Mouse (Mus musculus): ENCODE data around the gene Rtn4rl1.

Gene Rtn4rl1

DNA sequence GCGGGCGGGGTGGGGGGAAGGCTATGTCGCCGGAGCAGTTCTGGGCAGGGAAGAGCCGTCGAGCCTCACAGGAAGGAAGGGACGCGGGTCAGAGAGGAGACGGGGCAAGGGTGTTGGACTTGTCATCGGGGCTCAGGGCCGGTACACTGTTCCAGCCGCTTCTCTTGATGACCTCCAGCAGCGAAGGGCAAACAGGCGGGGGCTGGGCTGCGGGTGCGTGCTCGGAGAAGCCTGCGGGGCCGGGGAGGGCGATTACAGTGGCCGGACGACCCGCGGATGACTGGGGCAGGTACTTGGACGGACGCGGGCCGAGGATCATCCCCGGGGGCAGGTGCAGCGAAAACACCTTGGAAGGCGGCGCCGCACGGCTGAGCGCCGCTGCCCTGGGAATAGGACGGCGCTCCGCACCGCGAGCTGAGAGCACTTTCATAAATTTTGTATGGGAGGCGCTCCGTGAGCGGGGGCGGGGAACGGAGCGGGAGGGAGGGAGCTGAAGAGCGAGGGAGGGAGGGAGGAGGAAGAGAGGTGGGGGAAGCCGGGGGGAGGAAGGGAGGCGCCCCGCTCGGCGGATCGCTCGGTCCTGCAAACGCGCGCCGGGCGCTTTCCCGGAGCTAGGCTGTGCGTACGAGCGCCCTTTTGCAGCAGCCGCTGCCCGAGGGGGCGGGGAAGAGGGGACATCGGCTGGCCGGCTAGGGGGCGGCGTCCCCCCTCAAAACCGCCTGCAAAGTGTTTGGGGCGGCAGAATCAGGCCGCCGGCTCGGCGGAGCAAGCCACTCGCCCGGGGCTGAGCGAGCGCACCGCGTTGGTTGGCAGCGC lies at the start of gene Rtn4rl1:
Gene Rtn4rl1 (plus strand): TSS at position 528 of the 816 bp plus-strand sequence.
- DNase-seq (ENCODE audit: low spot score), result peak; percentile 67

- no peak for DNase-seq (ENCODE audit: low spot score)
These were observed 47.7 kb upstream of the Rtn4rl1 start for GRCm38 (mm10) chr11:75145841-75146240.

GRCm38 (mm10) chr11:75147106-75147845 lies 46.3 kb upstream of the Rtn4rl1 start:
- no peak for DNase-seq (ENCODE audit: low spot score)

DNA sequence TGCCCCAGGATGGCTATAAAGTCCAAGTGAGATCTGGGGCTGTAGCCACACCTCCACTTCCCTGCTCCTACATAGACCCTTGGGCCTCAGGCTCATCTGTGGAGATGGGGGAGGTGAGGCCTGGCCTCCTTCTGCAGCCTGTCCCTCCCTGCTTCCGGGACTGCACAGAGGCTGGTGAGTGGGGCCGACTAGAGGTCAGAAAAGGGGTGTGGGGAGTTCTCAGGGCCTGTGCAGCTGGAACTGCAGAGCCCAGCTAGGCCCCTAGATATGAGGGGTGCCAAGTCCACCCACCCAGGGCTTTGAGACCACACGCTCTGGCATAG lies 45.8 kb upstream of the Rtn4rl1 start:
- no peak for DNase-seq (ENCODE audit: low spot score)

DNA sequence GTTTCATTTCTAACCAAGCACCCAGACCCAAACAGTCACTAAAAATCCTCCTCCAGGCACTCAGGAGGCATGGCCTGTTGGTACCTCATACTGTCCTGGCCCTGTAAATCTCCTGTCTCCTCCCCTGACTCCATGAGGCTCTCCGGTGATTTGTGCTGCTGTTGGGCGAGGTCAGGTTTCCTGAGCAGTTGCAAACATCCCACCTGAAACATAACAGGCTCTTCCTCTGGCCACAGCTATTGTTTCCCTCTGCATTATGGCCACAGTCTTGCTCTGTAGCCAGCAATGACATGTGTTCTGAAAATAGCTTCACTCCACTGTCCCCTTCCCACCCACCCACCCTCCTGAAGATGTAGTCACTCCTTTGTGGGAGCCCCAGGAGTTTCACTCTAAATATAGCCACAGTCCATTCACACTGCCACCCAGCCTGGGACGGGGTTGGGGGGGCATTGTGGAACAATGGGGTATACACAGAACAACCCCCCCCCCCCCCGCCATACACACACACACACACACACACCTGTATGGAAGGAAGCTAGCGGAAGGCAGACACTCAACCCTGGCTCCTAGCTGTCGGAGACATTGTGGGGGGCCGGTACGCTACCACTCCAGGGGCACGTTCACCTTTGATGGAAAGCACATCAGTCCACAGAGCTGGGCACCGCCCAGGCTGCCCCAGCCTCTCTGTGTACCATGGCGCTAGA lies 45.1 kb upstream of the Rtn4rl1 start:
- no peak for DNase-seq (ENCODE audit: low spot score)

DNA sequence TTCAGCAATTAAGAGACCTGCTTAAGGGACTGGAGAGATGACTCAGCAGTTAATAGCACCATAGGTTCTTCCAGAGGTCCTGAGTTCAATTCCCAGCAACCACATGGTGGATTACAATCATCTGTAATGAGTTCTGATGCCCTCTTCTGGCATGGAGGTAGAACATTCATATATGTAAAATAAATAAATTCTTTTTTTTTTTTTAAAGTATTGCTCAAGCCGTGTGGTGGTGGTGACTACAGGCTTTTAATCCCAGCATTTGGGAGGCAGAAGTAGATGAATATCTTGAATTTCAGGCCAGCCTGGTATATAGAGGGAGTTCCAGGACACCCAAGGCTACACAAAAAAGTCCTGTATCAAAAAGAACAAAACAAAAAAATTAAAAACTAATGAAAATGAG lies 43.2 kb upstream of the Rtn4rl1 start:
- DNase-seq (ENCODE audit: low spot score), result no peak

- no peak for DNase-seq (ENCODE audit: low spot score)
These were observed 40.7 kb upstream of the Rtn4rl1 start for GRCm38 (mm10) chr11:75152603-75153557.

DNA sequence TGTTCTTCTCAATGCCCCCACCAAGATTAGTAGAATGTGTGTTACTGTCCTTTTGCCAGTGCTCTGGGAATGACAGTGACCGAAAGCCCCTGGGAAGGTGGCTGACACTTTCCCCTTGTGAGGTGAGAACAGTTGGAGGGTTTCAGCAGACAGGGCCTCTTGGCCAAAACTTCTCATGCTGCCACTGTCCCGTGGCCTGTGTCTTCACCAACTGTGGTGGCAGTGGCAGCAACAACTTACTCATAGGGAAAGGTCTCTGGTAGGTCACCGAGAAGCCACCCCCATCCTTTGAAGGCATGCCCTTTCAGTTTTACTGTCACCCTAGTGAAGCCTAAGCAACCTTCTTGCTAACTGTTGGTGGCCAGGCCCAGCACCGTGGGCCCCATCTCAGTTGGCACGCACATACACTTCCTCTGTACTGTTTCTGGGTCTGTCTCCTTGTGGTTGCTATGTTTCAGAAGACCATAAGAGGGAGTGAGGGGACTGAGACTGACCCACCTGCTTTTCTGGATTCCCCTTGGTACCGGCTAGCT lies 39.5 kb upstream of the Rtn4rl1 start:
- DNase-seq (ENCODE audit: low spot score), result no peak

DNA sequence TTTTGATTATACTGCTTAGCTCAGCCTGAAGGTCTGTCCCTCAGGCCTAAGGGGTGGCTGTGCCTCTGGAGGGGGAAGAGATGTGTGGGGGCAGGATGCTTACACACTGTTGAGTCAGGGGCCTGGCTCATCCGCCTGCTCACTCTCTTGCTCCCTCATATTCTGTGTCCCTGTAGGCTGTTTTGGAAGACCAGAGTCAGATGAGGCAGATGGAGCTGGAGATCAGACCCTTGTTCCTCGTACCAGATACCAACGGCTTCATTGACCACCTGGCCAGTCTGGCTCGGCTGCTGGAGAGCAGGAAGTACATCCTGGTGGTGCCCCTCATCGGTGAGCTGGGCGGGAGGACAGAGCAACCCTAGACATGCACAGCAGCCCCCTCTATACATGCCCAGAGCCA lies 37.6 kb upstream of the Rtn4rl1 start:
- DNase-seq (ENCODE audit: low spot score), result no peak

GRCm38 (mm10) chr11:75156416-75156815 lies 37.2 kb upstream of the Rtn4rl1 start:
- no peak for DNase-seq (ENCODE audit: low spot score)

DNA sequence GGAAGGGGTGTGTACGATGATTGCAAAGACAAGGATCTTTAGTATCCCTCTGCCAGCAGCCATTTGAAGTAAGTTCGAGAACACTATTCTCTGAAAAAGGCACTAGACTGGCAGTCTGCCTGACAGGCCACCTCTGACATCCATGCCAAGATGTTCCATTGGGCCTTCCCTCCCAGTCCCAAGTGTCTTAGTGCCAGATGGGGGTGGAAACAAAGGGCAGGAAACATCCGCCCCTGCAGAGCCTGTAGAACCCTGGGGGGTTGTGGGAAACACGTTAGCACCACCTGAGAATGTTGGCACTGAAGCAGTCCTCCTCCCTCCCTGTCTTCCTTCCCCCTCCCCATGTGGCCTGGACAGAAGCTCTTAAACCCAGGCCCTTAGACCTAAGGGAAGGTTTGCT lies 36.5 kb upstream of the Rtn4rl1 start:
- no peak for DNase-seq (ENCODE audit: low spot score)

DNA sequence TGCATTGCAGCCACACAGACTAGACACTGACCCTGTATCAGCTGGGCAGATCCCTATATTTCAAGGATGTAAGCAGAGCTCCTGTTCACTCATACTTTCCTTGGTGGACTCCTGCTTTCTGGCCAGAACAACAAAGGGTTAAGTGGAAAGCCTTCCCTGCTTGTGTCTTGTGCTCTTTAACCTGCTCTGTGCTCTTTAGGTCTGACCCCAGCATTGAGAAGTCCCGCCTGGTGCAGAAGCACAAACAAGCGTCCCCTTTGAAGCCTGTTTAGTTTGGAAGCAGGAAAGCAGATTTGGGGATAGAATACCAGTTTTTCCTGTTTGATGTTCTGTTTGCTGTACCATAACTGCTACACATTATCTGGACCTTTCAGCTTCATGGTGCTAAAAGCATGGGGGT lies 35.7 kb upstream of the Rtn4rl1 start:
- no peak for DNase-seq (ENCODE audit: low spot score)

GRCm38 (mm10) chr11:75158432-75158831 lies 35.2 kb upstream of the Rtn4rl1 start:
- DNase-seq (ENCODE audit: low spot score), result no peak

DNA sequence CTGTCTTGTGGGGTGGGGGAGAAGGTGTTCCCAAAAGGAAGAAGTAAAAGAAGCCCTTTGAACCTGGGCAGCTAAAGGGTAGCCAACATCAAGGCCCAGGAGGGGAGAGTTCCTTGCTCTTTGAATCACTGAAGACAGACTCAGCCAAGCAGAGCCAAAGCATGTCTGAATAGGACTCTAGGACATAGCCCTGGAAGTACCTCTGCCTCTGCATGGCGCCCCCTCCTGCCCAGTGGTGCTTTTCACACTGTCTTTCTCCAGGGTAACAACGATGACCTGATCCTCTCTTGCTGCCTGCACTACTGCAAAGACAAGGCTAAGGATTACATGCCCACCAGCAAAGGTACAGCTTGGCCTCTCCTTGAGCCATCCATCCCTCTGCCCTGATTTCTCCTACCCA lies 34.0 kb upstream of the Rtn4rl1 start:
- no peak for DNase-seq (ENCODE audit: low spot score)

DNA sequence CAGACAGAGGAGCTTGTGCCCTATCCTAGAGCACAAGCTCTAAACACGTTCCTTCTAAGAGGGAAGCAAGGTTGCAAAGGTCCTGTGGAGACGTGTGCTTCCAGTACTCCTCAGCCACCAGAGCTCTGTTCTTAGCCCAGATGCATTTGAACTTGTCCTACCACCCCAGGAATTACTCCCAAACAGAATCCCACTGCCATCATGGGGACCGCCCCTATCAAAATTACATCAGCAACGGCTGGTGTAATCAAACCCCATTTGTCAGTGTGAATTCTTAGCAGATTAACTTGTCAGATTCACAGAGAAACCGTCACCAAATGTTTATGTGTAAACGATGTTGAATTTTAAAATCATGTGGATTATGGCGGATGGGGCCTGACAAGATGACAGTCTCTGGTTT lies 32.6 kb upstream of the Rtn4rl1 start:
- DNase-seq (ENCODE audit: low spot score), result no peak

DNA sequence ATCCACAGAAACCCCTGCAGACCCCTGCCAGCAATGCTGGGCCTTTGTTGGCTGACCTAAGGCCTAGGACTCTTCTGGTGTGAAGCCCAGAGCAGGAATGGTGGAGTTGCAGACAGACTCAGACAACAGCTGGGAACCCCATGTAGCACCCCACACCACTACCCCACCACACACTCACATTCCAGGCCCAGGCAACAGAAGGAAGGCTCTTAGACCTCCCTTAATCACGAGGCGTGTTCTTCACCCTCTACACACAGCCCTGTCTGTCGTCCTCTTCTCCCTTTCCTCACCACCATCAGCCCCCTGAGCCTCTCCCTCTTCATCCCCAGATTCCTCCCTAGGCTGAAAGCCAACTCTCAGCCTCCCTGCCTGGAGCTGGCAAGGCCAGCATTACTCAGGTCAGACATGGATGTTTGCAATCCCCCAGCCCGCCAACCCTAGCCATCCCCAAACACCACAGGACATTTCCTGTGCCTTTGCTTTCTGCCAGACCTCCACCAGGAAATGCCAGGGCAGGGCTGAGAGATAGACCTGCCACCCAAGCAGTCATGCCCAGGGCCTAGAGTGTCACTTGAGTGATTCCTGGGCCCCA lies 32.1 kb upstream of the Rtn4rl1 start:
- DNase-seq (ENCODE audit: low spot score), result no peak

- no peak for DNase-seq (ENCODE audit: low spot score)
These were observed 30.9 kb upstream of the Rtn4rl1 start for GRCm38 (mm10) chr11:75162591-75163080.

DNA sequence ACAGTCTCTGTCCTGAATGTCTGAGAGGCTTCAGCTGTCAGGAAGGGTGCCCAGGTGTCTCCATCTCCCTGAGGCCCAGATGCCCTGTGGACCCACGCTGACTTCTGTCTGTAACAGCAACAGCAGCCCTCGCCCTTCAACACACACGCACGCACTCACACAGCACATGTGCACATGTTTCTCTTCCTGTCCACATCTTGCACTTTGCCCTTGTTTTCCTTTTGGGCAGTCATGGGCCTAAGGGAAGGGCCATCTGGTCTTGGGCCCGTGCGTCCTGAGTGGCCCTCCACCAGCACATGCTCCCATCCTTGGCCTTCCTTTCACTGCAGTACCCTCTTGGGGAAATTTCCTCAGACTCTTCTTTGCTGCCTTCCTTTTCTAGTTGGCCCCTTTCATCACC lies 30.2 kb upstream of the Rtn4rl1 start:
- DNase-seq (ENCODE audit: low spot score), result no peak

DNA sequence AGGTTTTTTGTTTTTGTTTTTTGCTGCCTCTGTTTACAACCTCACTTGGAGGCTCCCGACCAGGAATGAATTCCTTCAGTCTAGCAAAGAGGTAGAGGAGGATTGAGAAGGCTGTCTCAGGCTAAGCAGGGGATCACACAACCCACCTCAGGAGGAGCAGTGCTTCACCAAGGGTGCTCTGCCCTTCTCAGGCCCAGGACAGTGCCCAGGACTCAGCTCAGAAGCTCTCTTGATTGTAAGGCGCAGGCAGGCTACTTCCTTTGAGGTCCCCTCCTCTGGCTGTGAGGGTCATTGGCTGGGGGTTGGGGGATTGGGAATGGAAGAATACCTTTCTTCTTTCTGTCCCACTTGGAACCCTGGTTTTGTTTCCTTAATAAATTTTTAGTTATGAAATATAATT lies 29.5 kb upstream of the Rtn4rl1 start:
- DNase-seq (ENCODE audit: low spot score), result no peak

GRCm38 (mm10) chr11:75164750-75165149 lies 28.8 kb upstream of the Rtn4rl1 start:
- no peak for DNase-seq (ENCODE audit: low spot score)
